Mouse (Mus musculus): ENCODE data around the gene Gata3. TPM values are rescaled to one million over a fixed set of nuclear protein-coding genes. Genes with fewer than 3 reads are reported as not detected.

Gata3 gene
- polyA plus RNA-seq, 1 experiment from 2014 or later: 15.7 TPM

- H3K36me3 ChIP-seq (ENCODE audit: control insufficient read depth, insufficient read depth, low read length): no peaks in the 10 kb centered on the region
- H3K9me3 ChIP-seq (ENCODE audit: control insufficient read depth, low read length): no peaks in the 10 kb centered on the region
- WGBS: 23% methylated on average over 3 of the region's 3 CpGs
- H3K4me3 ChIP-seq (ENCODE audit: low read depth, low read length): no peak overlapping the region
- no peaks in the 10 kb centered on the region for H3K4me1 ChIP-seq (ENCODE audit: control insufficient read depth, insufficient read depth, low read length)
- no peak overlapping the region for H3K9ac ChIP-seq (ENCODE audit: low read depth, low read length)
- H3K4me2 ChIP-seq (ENCODE audit: low read depth, low read length): no peak overlapping the region
- ATAC-seq (ENCODE audit: low read depth) (no peak), DNase-seq (ENCODE audit: low spot score) (no peak)
- H3K27me3 ChIP-seq (replicated peaks; ENCODE audit: control insufficient read depth, insufficient read depth, low read length): no peaks in the 10 kb centered on the region
- no peak overlapping the region for H3K27ac ChIP-seq (replicated peaks; ENCODE audit: low read depth, low read length)
Measured at GRCm38 (mm10) chr2:9827624-9828023, 62.2 kb downstream of the Gata3 start.

DNA sequence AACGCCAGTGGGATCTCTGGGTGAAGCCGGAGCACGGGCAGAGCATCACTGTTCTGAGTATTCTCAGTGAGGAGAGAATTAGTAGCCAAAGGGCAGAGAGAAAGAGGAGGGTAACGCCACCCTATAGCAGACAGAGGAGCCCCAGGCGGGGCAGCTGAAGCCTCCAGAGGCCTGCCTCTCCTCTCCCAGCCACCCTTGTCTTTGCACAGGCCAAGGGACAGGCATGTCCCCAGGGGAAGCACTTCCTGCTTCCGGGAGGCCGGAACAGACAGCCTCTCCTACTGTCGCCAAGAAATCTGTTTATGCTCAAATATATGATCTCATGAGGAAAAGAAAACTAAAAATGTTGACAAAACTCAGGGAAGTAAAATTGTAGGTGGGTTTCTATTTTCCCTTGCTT, 69.2 kb downstream of the Gata3 start:
- no peaks in the 10 kb centered on the region for H3K36me3 ChIP-seq (ENCODE audit: control insufficient read depth, insufficient read depth, low read length)
- WGBS: 73% methylated on average over 8 of the region's 8 CpGs
- H3K27me3 ChIP-seq (replicated peaks; ENCODE audit: control insufficient read depth, insufficient read depth, low read length): no peaks in the 10 kb centered on the region
- no peak overlapping the region for H3K27ac ChIP-seq (replicated peaks; ENCODE audit: low read depth, low read length)
- H3K4me3 ChIP-seq (ENCODE audit: low read depth, low read length): no peak overlapping the region
- H3K4me2 ChIP-seq (ENCODE audit: low read depth, low read length): no peak overlapping the region
- ATAC-seq (ENCODE audit: low read depth) (no peak), DNase-seq (ENCODE audit: low spot score) (no peak)
- no peaks in the 10 kb centered on the region for H3K9me3 ChIP-seq (ENCODE audit: control insufficient read depth, low read length)
- H3K9ac ChIP-seq (ENCODE audit: low read depth, low read length): no peak overlapping the region
- H3K4me1 ChIP-seq (ENCODE audit: control insufficient read depth, insufficient read depth, low read length): no peaks in the 10 kb centered on the region

DNA sequence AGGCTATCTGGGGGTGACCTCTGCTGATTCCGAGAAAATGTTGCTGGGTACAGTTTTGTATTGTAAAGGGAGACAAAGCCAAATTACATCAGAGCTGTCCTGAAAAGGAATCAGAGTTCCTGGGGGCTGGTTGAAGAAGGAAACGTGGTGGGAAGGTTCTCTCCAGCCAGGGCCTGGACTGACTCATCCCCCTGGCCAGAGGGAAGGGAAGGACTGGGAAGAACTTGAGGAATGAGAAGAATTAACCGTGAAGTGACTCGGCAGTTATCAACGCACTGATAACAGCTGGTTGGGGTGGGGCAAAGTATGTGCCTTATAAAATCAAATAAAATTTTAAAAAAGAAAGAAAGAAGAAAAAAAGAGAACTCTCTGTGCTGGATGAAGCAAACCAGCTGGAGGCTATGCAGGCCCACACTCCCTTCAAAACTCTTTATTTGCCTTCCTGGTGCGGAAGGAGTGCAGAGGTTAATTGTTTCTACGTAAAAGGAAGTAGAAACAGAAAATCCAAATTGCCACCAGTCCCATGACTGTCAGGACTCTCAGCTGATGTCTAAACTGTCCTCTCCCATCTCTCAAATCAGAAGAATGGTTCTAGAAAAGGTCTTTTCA, 71.6 kb downstream of the Gata3 start:
- Histone ChIP-seq H3K36me3 (ENCODE audit: control insufficient read depth, insufficient read depth, low read length) (no peaks in the 10 kb centered on the region), H3K27ac (replicated peaks; ENCODE audit: low read depth, low read length) (no peak overlapping the region), H3K27me3 (replicated peaks; ENCODE audit: control insufficient read depth, insufficient read depth, low read length) (no peaks in the 10 kb centered on the region), H3K9me3 (ENCODE audit: control insufficient read depth, low read length) (no peaks in the 10 kb centered on the region), H3K4me3 (ENCODE audit: low read depth, low read length) (no peak overlapping the region), H3K9ac (ENCODE audit: low read depth, low read length) (no peak overlapping the region), H3K4me1 (ENCODE audit: control insufficient read depth, insufficient read depth, low read length) (no peaks in the 10 kb centered on the region), H3K4me2 (ENCODE audit: low read depth, low read length) (no peak overlapping the region)
- WGBS: 68% methylated on average over 7 of the region's 7 CpGs
- no peak for DNase-seq (ENCODE audit: low spot score)
- no peak for ATAC-seq (ENCODE audit: low read depth)

Other genes with a start within 250 kb of the Gata3 start
- gene 4930412O13Rik, start 8.8 kb downstream of the Gata3 start, polyA plus RNA-seq (2014; fragmentation: Nextera tagmentation; extraction: Ambion mirVana): 0.29 and 0.34 TPM in 2 replicates
- gene 9230102O04Rik, start 494 bp downstream of the Gata3 start, polyA plus RNA-seq (2014; fragmentation: Nextera tagmentation; extraction: Ambion mirVana): 0.97 TPM in 1 of 2 replicates, not detected in the other
- gene Taf3, start 158.6 kb upstream of the Gata3 start, polyA plus RNA-seq (2014; fragmentation: Nextera tagmentation; extraction: Ambion mirVana): 10.9 and 11.6 TPM in 2 replicates
- 611 and 614 TPM in 2 replicates for gene Atp5c1, start 190.5 kb upstream of the Gata3 start, polyA plus RNA-seq (2014; fragmentation: Nextera tagmentation; extraction: Ambion mirVana)
- 22.7 and 24.3 TPM in 2 replicates for gene Kin, start 190.6 kb upstream of the Gata3 start, polyA plus RNA-seq (2014; fragmentation: Nextera tagmentation; extraction: Ambion mirVana)
- 3.6 and 3.8 TPM in 2 replicates for gene Itih2, start 241.4 kb upstream of the Gata3 start, polyA plus RNA-seq (2014; fragmentation: Nextera tagmentation; extraction: Ambion mirVana)

Data from embryonic facial prominence, embryonic 14.5 days (tissue).